Mouse (Mus musculus) myocyte (in vitro differentiated cells): ENCODE measurements around the gene Krt10. TPM values are rescaled to one million over a fixed set of nuclear protein-coding genes. Genes with fewer than 3 reads are reported as not detected.

Experiments used
- H3K27me3 ChIP-seq: one replicate; pipeline ENCODE4 v1.6.1; 2011; ENCODE audit not compliant: control insufficient read depth, insufficient read depth, insufficient read length
- H3K36me3 ChIP-seq: one replicate; pipeline ENCODE4 v1.6.1; 2011; ENCODE audit not compliant: control insufficient read depth, insufficient read depth
- H3K4me2 ChIP-seq: one replicate; pipeline ENCODE4 v1.6.1; 2011; ENCODE audit warnings: low read depth, control low read depth
- H3K4me3 ChIP-seq: one replicate; pipeline ENCODE4 v1.5.1; 2011; ENCODE audit warnings: mild to moderate bottlenecking, control low read depth, moderate library complexity
- H3K79me2 ChIP-seq: one replicate; pipeline ENCODE4 v1.6.1; 2011; ENCODE audit not compliant: control insufficient read depth, insufficient read depth
- H3ac ChIP-seq: one replicate; pipeline ENCODE4 v1.6.1; 2011; ENCODE audit not compliant: control insufficient read depth, insufficient read length
- CEBPB ChIP-seq: IDR thresholded peaks from 2 replicates; pipeline ENCODE4 v1.6.1; 2011; ENCODE audit warnings: mild to moderate bottlenecking, moderate library complexity; ENCODE audit not compliant: poor library complexity, insufficient read depth, severe bottlenecking
- E2F4 ChIP-seq: IDR thresholded peaks from one replicate; pipeline ENCODE4 v1.6.1; 2011; ENCODE audit warnings: mild to moderate bottlenecking, control low read depth, moderate library complexity; ENCODE audit not compliant: insufficient read depth
- MAX ChIP-seq: IDR thresholded peaks from one replicate; pipeline ENCODE4 v1.6.1; 2011; ENCODE audit warnings: low read depth, mild to moderate bottlenecking, control low read depth
- MYOD1 ChIP-seq, 3 experiments: IDR thresholded peaks; one replicate each; pipeline ENCODE4 v1.6.1; 2011; ENCODE audit warnings: control low read depth in 2 of 3, low read depth in 2 of 3, mild to moderate bottlenecking in 2 of 3, moderate library complexity in 1 of 3; ENCODE audit not compliant: insufficient read length in 2 of 3, control insufficient read depth in 1 of 3
- MYOG ChIP-seq, 3 experiments: IDR thresholded peaks; one replicate each; pipeline ENCODE4 v1.6.1; 2011; ENCODE audit warnings: control low read depth in 2 of 3, low read depth in 2 of 3, mild to moderate bottlenecking in 2 of 3; ENCODE audit not compliant: insufficient read length in 2 of 3, control insufficient read depth in 1 of 3, insufficient read depth in 1 of 3
- POLR2A ChIP-seq: IDR thresholded peaks from one replicate; pipeline ENCODE4 v1.6.1; 2011; ENCODE audit warnings: low read depth, mild to moderate bottlenecking, control low read depth, moderate library complexity; ENCODE audit not compliant: insufficient read length
- POLR2AphosphoS2 ChIP-seq: IDR thresholded peaks from one replicate; pipeline ENCODE4 v1.6.1; 2011; ENCODE audit warnings: low read depth, control low read depth; ENCODE audit not compliant: insufficient read length
- REST ChIP-seq: IDR thresholded peaks from one replicate; pipeline ENCODE4 v1.6.1; 2011; ENCODE audit warnings: mild to moderate bottlenecking, control low read depth, moderate library complexity; ENCODE audit not compliant: insufficient read depth, insufficient read length
- SRF ChIP-seq: IDR thresholded peaks from one replicate; pipeline ENCODE4 v1.6.1; 2011; ENCODE audit warnings: low read depth; ENCODE audit not compliant: control insufficient read depth, insufficient read length
- TCF12 ChIP-seq: IDR thresholded peaks from one replicate; pipeline ENCODE4 v1.6.1; 2011; ENCODE audit warnings: mild to moderate bottlenecking, control low read depth; ENCODE audit not compliant: poor library complexity, insufficient read depth, severe bottlenecking
- TCF3 ChIP-seq: IDR thresholded peaks from one replicate; pipeline ENCODE4 v1.6.1; 2011; ENCODE audit warnings: low read depth, control low read depth; ENCODE audit not compliant: insufficient read length
- USF1 ChIP-seq: IDR thresholded peaks from one replicate; pipeline ENCODE4 v1.6.1; 2011; ENCODE audit warnings: low read depth, mild to moderate bottlenecking, control low read depth, moderate library complexity
- polyA plus RNA-seq: library from polyadenylated mRNA; unstranded; fragments of >200 nt; fragmentation: generic; extraction: Trizol; gene quantifications from one replicate; pipeline ENCODE4 v1.2.1, GENCODE M21; 2012; ENCODE audit warnings: missing spikeins

Krt10 gene
- polyA plus RNA-seq, 1 experiment, result 6.7 TPM

DNA sequence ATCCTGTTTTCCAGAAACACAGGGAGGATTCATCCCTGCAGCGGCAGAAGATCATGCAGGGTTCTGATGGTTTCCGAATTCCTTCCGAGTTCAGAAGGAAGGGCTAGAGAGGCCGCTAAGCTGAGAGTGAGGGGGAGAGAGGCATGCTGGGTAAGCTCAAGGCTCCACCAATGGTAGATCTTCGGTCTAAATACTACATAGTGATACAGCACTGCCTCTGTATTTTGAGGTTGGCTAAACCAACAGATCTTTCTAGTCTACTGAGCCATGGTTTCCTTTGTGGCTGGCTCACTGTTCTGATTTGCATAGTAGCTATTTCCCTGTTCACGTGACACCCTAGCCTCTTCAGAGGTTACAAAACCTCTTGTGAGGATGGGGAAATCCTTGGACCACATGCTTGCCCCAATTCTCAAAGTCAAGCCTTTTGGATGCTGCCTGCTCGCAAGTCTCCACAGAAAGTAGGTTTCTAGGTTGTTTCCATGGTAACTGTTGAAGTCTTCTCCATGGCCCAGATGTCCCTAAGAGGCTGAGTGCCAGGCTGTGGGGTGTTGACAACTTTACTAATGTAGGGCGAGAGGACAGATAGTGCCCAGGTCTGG is 19.2 kb downstream of the Krt10 start:
- Histone ChIP-seq H3K36me3 (no peaks in the 10 kb centered on the region), H3K79me2 (no peaks in the 10 kb centered on the region), H3K4me2 (no peak overlapping the region), H3ac (no peak overlapping the region), H3K27me3 (peaks cover 39% of the 10 kb centered on the region), H3K4me3 (no peak overlapping the region)
- TF ChIP-seq POLR2A, result no peak
- no peak for TF ChIP-seq POLR2AphosphoS2
- TF ChIP-seq TCF3, result no peak
- TF ChIP-seq MYOG (IDR thresholded peaks at IDR 0.05; ENCODE audit: control insufficient read depth in 1 of 3, insufficient read depth in 1 of 3, insufficient read length in 2 of 3, low read depth in 2 of 3), result no peak
- no peak for TF ChIP-seq MYOD1 (IDR thresholded peaks at IDR 0.05; ENCODE audit: control insufficient read depth in 1 of 3, insufficient read length in 2 of 3, low read depth in 2 of 3)
- TF ChIP-seq USF1, result no peak
- TF ChIP-seq SRF, result no peak
- TF ChIP-seq MAX, result no peak
- no peak for TF ChIP-seq TCF12
- TF ChIP-seq E2F4, result no peak
- no peak for TF ChIP-seq CEBPB
- TF ChIP-seq REST, result no peak

DNA sequence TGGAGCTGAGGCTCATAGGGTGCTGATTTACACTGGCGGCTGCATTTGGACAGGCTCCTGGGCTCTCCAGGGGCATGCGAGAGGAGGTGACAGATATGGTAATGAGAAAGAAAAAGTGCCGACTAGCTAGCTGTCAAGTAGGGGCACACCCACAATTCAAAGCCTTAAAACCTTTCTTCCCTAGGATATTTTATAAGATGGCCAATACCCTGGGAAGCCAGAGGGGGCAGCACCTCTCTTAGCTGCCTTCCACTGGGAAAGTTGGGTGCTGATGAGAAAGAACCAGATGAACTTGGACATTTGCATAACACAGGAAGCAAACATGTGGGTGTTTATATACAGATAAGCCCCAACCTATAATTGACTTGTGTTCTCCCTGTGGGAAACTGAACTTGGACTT is 19.9 kb downstream of the Krt10 start:
- Histone ChIP-seq H3K4me2 (no peak overlapping the region), H3K79me2 (no peaks in the 10 kb centered on the region), H3K4me3 (no peak overlapping the region), H3K27me3 (peaks cover 34% of the 10 kb centered on the region), H3K36me3 (no peaks in the 10 kb centered on the region), H3ac (no peak overlapping the region)
- TF ChIP-seq POLR2AphosphoS2 (no peak), REST (no peak), TCF12 (no peak), TCF3 (no peak), SRF (no peak), MAX (no peak), CEBPB (no peak), E2F4 (no peak), MYOD1 (IDR thresholded peaks at IDR 0.05; ENCODE audit: control insufficient read depth in 1 of 3, insufficient read length in 2 of 3, low read depth in 2 of 3) (no peak), USF1 (no peak), POLR2A (no peak), MYOG (IDR thresholded peaks at IDR 0.05; ENCODE audit: control insufficient read depth in 1 of 3, insufficient read depth in 1 of 3, insufficient read length in 2 of 3, low read depth in 2 of 3) (no peak)

DNA sequence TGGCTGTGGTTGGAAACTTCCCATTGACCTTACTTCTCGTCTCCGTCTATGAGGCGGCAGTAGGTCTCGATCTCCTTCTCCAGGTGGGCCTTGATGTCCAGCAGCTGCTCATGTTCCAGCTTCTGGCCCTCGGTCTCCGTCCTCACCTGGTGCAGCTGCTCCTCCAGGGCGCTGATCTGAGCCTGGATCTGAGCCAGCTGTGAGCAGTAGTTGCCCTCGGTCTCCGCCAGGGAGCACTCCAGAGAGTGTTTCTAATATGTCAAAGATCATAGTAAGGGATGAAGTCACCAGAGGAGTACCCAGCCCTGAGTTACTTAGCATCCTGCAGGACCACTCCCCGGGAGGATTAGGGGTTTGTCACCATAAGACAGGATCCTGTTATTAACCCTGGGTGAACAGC is 22.4 kb downstream of the Krt10 start:
- no peak overlapping the region for H3K4me2 ChIP-seq
- H3ac ChIP-seq, result no peak overlapping the region
- H3K79me2 ChIP-seq, result no peaks in the 10 kb centered on the region
- TF ChIP-seq USF1 (no peak), TCF3 (no peak), TCF12 (no peak), MAX (no peak)
- no peak overlapping the region for H3K4me3 ChIP-seq
- H3K27me3 ChIP-seq, result peaks cover 28% of the 10 kb centered on the region
- no peaks in the 10 kb centered on the region for H3K36me3 ChIP-seq

DNA sequence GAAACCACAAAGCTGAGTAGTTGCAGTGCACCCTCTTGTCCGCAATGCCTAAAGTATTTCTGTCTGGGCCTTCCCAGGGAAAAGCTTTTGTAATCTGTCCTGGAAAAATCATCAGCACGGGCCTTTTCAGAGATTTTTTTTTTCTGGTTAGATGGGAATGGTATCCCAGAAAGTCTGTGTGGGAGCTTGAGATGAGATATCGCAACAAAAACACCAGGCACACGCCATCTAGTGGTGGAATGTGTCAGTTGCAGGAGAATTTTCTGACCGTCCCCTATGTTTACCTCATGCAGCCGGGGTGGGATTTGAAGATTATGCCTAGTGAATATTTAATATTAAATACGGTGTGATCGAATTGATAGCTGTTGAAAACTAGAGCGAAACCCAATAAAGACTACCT is 24.8 kb downstream of the Krt10 start:
- Histone ChIP-seq H3K27me3 (peaks cover 19% of the 10 kb centered on the region), H3K79me2 (no peaks in the 10 kb centered on the region), H3K4me3 (no peak overlapping the region), H3K36me3 (no peaks in the 10 kb centered on the region), H3ac (no peak overlapping the region), H3K4me2 (no peak overlapping the region)
- no peak for TF ChIP-seq POLR2AphosphoS2
- no peak for TF ChIP-seq E2F4
- no peak for TF ChIP-seq POLR2A
- no peak for TF ChIP-seq CEBPB
- no peak for TF ChIP-seq MAX
- TF ChIP-seq TCF3, result no peak
- TF ChIP-seq MYOD1 (IDR thresholded peaks at IDR 0.05; ENCODE audit: control insufficient read depth in 1 of 3, insufficient read length in 2 of 3, low read depth in 2 of 3), result no peak
- TF ChIP-seq SRF, result no peak
- TF ChIP-seq MYOG (IDR thresholded peaks at IDR 0.05; ENCODE audit: control insufficient read depth in 1 of 3, insufficient read depth in 1 of 3, insufficient read length in 2 of 3, low read depth in 2 of 3), result no peak
- no peak for TF ChIP-seq REST
- no peak for TF ChIP-seq TCF12
- TF ChIP-seq USF1, result no peak

DNA sequence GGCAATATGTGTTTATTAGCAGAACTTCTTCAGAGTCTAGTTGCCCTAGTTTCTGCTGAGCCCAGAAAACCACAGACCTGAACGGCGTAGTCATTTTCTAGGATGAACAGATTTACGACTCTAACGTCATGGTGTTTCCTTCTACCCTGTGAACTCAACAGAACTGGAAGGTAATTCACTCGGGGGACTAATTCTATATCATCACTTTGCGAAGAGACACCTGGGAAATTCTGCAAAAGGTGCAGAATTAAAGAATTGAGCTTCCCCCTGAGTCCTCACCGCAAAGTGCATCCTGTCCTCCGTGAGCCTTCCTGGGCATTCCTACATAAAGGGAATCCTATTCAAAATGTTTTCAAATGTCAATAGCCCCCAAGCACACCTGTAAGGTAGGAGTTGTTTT is 27.7 kb downstream of the Krt10 start:
- Histone ChIP-seq H3K36me3 (no peaks in the 10 kb centered on the region), H3K79me2 (no peaks in the 10 kb centered on the region), H3K27me3 (peaks cover 26% of the 10 kb centered on the region), H3K4me3 (no peak overlapping the region), H3ac (no peak overlapping the region), H3K4me2 (no peak overlapping the region)
- TF ChIP-seq E2F4 (no peak), CEBPB (no peak)
